Mouse (Mus musculus) lung, postnatal 0 days (tissue): ENCODE data around the gene Kcnk6. TPM values are rescaled to one million over a fixed set of nuclear protein-coding genes. Genes with fewer than 3 reads are reported as not detected.
A peak's percentile ranks its signal among the peaks of the same experiment; 100 is the strongest.

Experiments
- ATAC-seq: fragments of 200-750 bp; cut with Nextera tagmentation; 2 replicates; pipeline ENCODE4 v1.8.0; 2017; ENCODE audit warnings: moderate library complexity
- DNase-seq: peaks from one replicate; pipeline ENCODE4 v3.0.0-alpha.2; 2016; ENCODE audit warnings: low spot score
- H3K27ac ChIP-seq: fragments of 300-500 bp; sonication (generic); 2 replicates; pipeline ENCODE4 v1.5.1; 2014; ENCODE audit warnings: antibody characterized with exemption, mild to moderate bottlenecking, low read length, mixed read lengths
- H3K27me3 ChIP-seq: fragments of 300-500 bp; sonication (generic); replicated peaks from 2 replicates; pipeline ENCODE4 v1.6.1; 2014; ENCODE audit warnings: low read length, mixed read lengths; ENCODE audit not compliant: insufficient read depth
- H3K36me3 ChIP-seq: fragments of 300-500 bp; sonication (generic); 2 replicates; pipeline ENCODE4 v1.6.1; 2014; ENCODE audit warnings: low read length, mixed read lengths; ENCODE audit not compliant: insufficient read depth
- H3K4me1 ChIP-seq: fragments of 300-500 bp; sonication (generic); 2 replicates; pipeline ENCODE4 v1.6.1; 2014; ENCODE audit warnings: antibody characterized with exemption, low read depth, low read length, mixed read lengths; ENCODE audit not compliant: insufficient read depth
- H3K4me2 ChIP-seq: fragments of 300-500 bp; sonication (generic); replicated peaks from 2 replicates; pipeline ENCODE4 v1.6.1; 2014; ENCODE audit warnings: low read depth, mild to moderate bottlenecking, low read length, moderate library complexity, mixed read lengths
- H3K4me3 ChIP-seq: fragments of 300-500 bp; sonication (generic); 2 replicates; pipeline ENCODE4 v1.5.1; 2014; ENCODE audit warnings: low read depth, low read length
- H3K9ac ChIP-seq: fragments of 300-500 bp; sonication (generic); replicated peaks from 2 replicates; pipeline ENCODE4 v1.6.1; 2014; ENCODE audit warnings: low read depth, mild to moderate bottlenecking
- H3K9me3 ChIP-seq: fragments of 300-500 bp; sonication (generic); 2 replicates; pipeline ENCODE4 v1.6.1; 2016; ENCODE audit warnings: low read length, mixed read lengths
- CTCF ChIP-seq: IDR thresholded peaks from 2 replicates; pipeline ENCODE4 v1.5.1; 2016; ENCODE audit warnings: antibody characterized with exemption, mild to moderate bottlenecking
- EP300 ChIP-seq: IDR thresholded peaks from 2 replicates; pipeline ENCODE4 v1.6.1; 2016; ENCODE audit warnings: antibody characterized with exemption, mild to moderate bottlenecking, control low read depth
- WGBS: fragments of 180-500 bp; shearing (Covaris S2); extraction: QIAGEN DNeasy Blood & Tissue Kit; methylation state at CpG from one replicate; pipeline ENCODE4 v1.1.7; 2014; 5-methylcytosine and 5-hydroxymethylcytosine counted together
- polyA plus RNA-seq: library from polyadenylated mRNA; unstranded; fragments of >200 nt; fragmentation: Nextera tagmentation; extraction: Ambion mirVana; gene quantifications from 2 replicates; pipeline ENCODE4 v1.2.1, GENCODE M21; 2015

The Kcnk6 gene
- polyA plus RNA-seq, 1 experiment from 2014 or later: 2.4 TPM

DNA sequence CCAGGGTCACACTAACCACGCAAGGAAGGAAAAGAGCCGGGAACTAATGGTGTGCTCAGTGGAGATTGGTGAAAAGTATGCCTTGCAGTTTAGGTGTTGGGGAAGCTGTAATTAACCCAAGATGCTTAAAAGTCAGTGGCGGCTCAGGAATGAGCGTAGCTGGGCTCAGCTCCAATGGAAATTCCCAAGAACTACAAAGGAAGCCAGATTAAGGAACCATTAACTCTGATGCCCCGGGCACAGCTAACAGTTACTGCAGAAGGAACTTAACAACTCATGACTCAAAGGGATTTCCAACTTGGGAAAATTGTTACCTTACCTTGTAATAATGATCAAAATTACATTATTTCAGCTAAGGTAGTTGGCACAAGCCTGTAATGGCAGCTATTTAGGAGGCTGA, 44.4 kb upstream of the Kcnk6 start:
- no peaks in the 10 kb centered on the region for H3K27me3 ChIP-seq
- H3K36me3 ChIP-seq: no peaks in the 10 kb centered on the region
- ATAC-seq: no peak
- no peak overlapping the region; the same call in 1 of the 2 replicates for H3K27ac ChIP-seq
- TF ChIP-seq CTCF (no peak), EP300 (no peak)
- no peak overlapping the region for H3K4me3 ChIP-seq
- no peak overlapping the region for H3K9ac ChIP-seq
- H3K4me1 ChIP-seq: peaks cover 1% of the 10 kb centered on the region; the same call in 1 of the 2 replicates
- WGBS: 45% methylated on average over 5 of the region's 5 CpGs
- DNase-seq: no peak
- H3K4me2 ChIP-seq: no peak overlapping the region
- H3K9me3 ChIP-seq: no peaks in the 10 kb centered on the region

- Histone ChIP-seq H3K27ac (peak overlapping the region; percentile 58), H3K9ac (no peak overlapping the region), H3K27me3 (no peaks in the 10 kb centered on the region), H3K9me3 (no peaks in the 10 kb centered on the region), H3K4me2 (no peak overlapping the region), H3K4me1 (peaks cover 4% of the 10 kb centered on the region), H3K36me3 (no peaks in the 10 kb centered on the region), H3K4me3 (no peak overlapping the region)
- TF ChIP-seq CTCF (no peak), EP300 (no peak)
- ATAC-seq: peak; percentile 76
- peak; percentile 73 for DNase-seq
- WGBS: 35% methylated on average over 8 of the region's 8 CpGs
These were observed 39.6 kb upstream of the Kcnk6 start for GRCm38 (mm10) chr7:29271687-29272465.

DNA sequence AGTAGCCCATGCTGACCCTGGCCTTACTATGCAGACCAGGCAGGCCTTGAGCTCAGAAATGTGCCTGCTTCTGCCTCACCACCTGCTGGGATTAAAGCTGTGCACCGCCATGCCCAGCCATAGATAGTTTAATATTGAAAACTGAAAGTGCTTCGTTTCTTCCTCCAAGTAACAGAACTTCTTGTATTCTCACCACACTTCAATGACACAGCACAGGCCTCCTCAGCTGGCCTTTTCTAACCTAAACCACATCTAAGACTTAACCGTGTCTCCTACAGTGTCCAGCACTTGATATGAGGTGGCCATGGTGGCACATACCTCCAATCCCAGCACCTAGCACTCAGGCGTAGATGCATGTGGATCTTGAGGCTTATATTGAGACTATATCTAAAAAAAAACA, 38.1 kb upstream of the Kcnk6 start:
- DNase-seq (no peak), ATAC-seq (no peak)
- Histone ChIP-seq H3K4me3 (no peak overlapping the region), H3K27ac (no peak overlapping the region), H3K27me3 (no peaks in the 10 kb centered on the region), H3K4me2 (no peak overlapping the region), H3K4me1 (peaks cover 4% of the 10 kb centered on the region), H3K36me3 (no peaks in the 10 kb centered on the region), H3K9ac (no peak overlapping the region), H3K9me3 (no peaks in the 10 kb centered on the region)
- 71% methylated on average over 4 of the region's 4 CpGs for WGBS
- TF ChIP-seq CTCF (no peak), EP300 (no peak)

GRCm38 (mm10) chr7:29266931-29267330, 34.6 kb upstream of the Kcnk6 start:
- Histone ChIP-seq H3K9me3 (no peaks in the 10 kb centered on the region), H3K4me2 (no peak overlapping the region), H3K9ac (no peak overlapping the region), H3K4me3 (no peak overlapping the region), H3K4me1 (peaks cover 11% of the 10 kb centered on the region), H3K27me3 (no peaks in the 10 kb centered on the region), H3K27ac (no peak overlapping the region), H3K36me3 (no peaks in the 10 kb centered on the region)
- ATAC-seq (peak; percentile 39), DNase-seq (peak; percentile 67)
- no peak for TF ChIP-seq EP300
- no peak for TF ChIP-seq CTCF
- 58% methylated on average over 4 of the region's 4 CpGs for WGBS

DNA sequence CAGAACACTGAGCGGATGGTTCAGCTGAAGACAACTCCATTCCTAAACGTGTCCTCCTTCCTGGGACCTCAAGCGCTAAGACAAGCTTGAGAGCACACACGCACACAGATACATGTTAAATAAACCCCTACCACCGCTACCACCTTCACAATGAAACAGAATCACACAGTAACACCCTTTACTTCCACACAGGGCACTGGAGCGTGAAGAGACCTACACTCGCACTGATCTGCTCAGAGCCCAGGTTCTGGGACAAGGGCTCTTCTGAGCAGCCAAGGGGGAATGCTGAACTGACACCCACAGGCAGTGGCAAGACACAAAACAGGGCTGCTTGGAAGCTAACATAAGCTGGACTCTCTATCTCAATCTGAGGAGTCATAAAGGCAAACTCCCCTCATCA, 33.3 kb upstream of the Kcnk6 start:
- H3K4me2 ChIP-seq: no peak overlapping the region
- no peak for TF ChIP-seq CTCF
- TF ChIP-seq EP300: no peak
- no peaks in the 10 kb centered on the region for H3K9me3 ChIP-seq
- peaks cover 7% of the 10 kb centered on the region; the same call in 1 of the 2 replicates for H3K4me1 ChIP-seq
- no peak overlapping the region for H3K4me3 ChIP-seq
- no peak for DNase-seq
- WGBS: 71% methylated on average over 7 of the region's 7 CpGs
- no peak for ATAC-seq
- no peaks in the 10 kb centered on the region for H3K36me3 ChIP-seq
- H3K27ac ChIP-seq: no peak overlapping the region
- no peaks in the 10 kb centered on the region for H3K27me3 ChIP-seq
- H3K9ac ChIP-seq: no peak overlapping the region

GRCm38 (mm10) chr7:29263831-29264230, 31.5 kb upstream of the Kcnk6 start:
- no peaks in the 10 kb centered on the region for H3K27me3 ChIP-seq
- H3K9ac ChIP-seq: no peak overlapping the region
- H3K9me3 ChIP-seq: no peaks in the 10 kb centered on the region
- no peaks in the 10 kb centered on the region for H3K36me3 ChIP-seq
- H3K4me3 ChIP-seq: no peak overlapping the region
- H3K27ac ChIP-seq: 0 out of 2 replicates have a peak overlapping the region, but pooled peaks have one; percentile 20
- no peak overlapping the region for H3K4me2 ChIP-seq
- peaks cover 7% of the 10 kb centered on the region for H3K4me1 ChIP-seq
- peak; percentile 32; the same call in 1 of the 2 replicates for ATAC-seq
- WGBS: 67% methylated on average over 3 of the region's 3 CpGs
- no peak for DNase-seq
- no peak for TF ChIP-seq EP300
- no peak for TF ChIP-seq CTCF
